Mouse (Mus musculus): Measurements from ENCODE around the gene Gjb5. TPM values are rescaled to one million over a fixed set of nuclear protein-coding genes. Genes with fewer than 3 reads are reported as not detected.

Gene Gjb5
- polyA plus RNA-seq, 1 experiment = 0.37 TPM

DNA sequence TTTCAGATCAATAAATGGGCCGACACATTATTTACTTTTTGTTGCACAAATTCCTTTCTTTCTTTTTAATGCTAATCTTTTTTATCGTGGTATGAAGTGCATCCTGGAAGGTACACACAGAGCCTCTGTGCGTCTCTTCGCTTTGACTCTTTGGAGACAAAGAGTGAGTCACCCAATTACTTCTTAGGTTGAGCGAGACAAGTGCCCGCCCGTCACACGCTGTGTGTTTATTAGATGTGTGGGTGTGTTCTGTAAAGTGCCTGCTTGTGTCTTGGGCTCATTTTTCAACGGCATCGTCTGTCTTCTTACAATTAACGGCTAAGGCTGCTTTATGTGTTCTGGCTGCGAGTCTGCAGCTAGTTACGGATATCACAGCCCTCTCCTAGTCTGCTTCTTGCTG is 31.7 kb upstream of the Gjb5 start:
- Histone ChIP-seq H3K36me3 (ENCODE audit: control insufficient read depth, insufficient read depth) (no peaks in the 10 kb centered on the region), H3K4me3 (ENCODE audit: insufficient read depth, poor library complexity, severe bottlenecking) (no peak overlapping the region), H3K79me2 (ENCODE audit: control insufficient read depth, insufficient read depth) (no peaks in the 10 kb centered on the region), H3K27me3 (ENCODE audit: control insufficient read depth, insufficient read depth, insufficient read length) (peaks cover 7% of the 10 kb centered on the region), H3ac (ENCODE audit: control insufficient read depth, insufficient read length, low read depth) (no peak overlapping the region), H3K79me3 (ENCODE audit: low read depth) (no peaks in the 10 kb centered on the region)
- TF ChIP-seq MAX (IDR thresholded peaks at IDR 0.05) (no peak), CTCF (IDR thresholded peaks at IDR 0.05; ENCODE audit: control insufficient read depth, insufficient read depth, insufficient read length) (no peak), CEBPB (IDR thresholded peaks at IDR 0.05; ENCODE audit: low read depth) (no peak), MYOD1 (IDR thresholded peaks at IDR 0.05; ENCODE audit: control insufficient read depth, insufficient read length, low read depth) (no peak), USF1 (IDR thresholded peaks at IDR 0.05; ENCODE audit: low read depth) (no peak)

DNA sequence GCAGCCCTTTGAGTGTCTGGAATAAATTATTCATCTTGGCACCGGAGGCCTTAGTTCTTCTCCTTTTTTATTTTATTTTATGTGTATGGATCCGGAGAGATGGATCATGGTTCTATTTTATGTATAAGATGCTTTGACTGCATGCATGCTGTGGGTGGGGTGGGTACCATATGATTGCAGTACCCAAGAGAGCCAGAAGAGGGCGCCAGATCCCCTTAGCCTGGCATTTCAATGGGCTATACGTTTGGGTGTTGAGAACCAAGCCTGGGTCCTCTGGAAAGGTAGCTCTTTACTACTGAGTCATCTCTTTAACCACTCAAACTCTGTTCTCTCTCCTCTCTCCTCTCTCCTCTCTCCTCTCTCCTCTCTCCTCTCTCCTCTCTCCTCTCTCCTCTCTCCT is 19.4 kb upstream of the Gjb5 start:
- H3K79me2 ChIP-seq (ENCODE audit: control insufficient read depth, insufficient read depth) = no peaks in the 10 kb centered on the region
- no peak overlapping the region for H3K4me3 ChIP-seq (ENCODE audit: insufficient read depth, poor library complexity, severe bottlenecking)
- no peak overlapping the region for H3ac ChIP-seq (ENCODE audit: control insufficient read depth, insufficient read length, low read depth)
- H3K27me3 ChIP-seq (ENCODE audit: control insufficient read depth, insufficient read depth, insufficient read length) = peaks cover 4% of the 10 kb centered on the region
- TF ChIP-seq MYOG (IDR thresholded peaks at IDR 0.05; ENCODE audit: control insufficient read depth, extremely low read depth, insufficient read length) (no peak), CEBPB (IDR thresholded peaks at IDR 0.05; ENCODE audit: low read depth) (no peak), MYOD1 (IDR thresholded peaks at IDR 0.05; ENCODE audit: control insufficient read depth, insufficient read length, low read depth) (no peak), MAX (IDR thresholded peaks at IDR 0.05) (no peak), CTCF (IDR thresholded peaks at IDR 0.05; ENCODE audit: control insufficient read depth, insufficient read depth, insufficient read length) (no peak), FOSL1 (IDR thresholded peaks at IDR 0.05; ENCODE audit: insufficient read depth, low read length, poor library complexity, severe bottlenecking) (no peak), USF1 (IDR thresholded peaks at IDR 0.05; ENCODE audit: low read depth) (no peak)
- no peaks in the 10 kb centered on the region for H3K36me3 ChIP-seq (ENCODE audit: control insufficient read depth, insufficient read depth)
- no peaks in the 10 kb centered on the region for H3K79me3 ChIP-seq (ENCODE audit: low read depth)

DNA sequence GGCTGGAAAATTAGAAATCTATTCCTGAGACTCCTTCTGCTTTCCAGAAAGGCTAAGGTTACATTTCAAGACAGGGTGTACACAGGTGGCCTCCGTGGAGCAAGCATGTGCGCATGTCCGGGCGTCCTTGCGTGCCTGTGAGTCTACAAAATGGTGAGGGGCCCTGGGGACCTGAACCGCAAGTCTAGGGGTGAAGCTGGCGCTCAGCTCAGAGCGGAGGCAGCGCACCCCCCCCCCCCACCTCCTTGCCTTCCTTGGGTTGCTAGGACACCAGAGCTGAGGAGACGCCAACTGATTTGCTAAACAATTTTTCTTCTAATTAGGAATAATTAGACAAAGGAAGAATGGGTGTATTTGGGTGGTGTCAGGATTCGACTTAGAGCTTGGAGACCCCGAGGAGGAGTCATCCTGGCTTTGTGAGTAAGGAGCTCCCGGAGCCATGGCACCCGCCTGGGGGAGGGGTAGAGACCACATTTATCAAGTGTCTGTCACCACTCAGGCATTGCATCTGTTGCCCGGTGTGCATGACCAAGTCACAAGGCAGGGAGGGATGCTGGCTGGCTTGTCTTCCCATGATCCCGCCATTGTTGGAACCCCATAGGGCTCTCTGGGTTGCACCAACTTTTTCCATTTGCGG is 17.7 kb upstream of the Gjb5 start:
- no peaks in the 10 kb centered on the region for H3K36me3 ChIP-seq (ENCODE audit: control insufficient read depth, insufficient read depth)
- TF ChIP-seq MAX (IDR thresholded peaks at IDR 0.05) (no peak), CTCF (IDR thresholded peaks at IDR 0.05; ENCODE audit: control insufficient read depth, insufficient read depth, insufficient read length) (no peak), MYOG (IDR thresholded peaks at IDR 0.05; ENCODE audit: control insufficient read depth, extremely low read depth, insufficient read length) (no peak), MYOD1 (IDR thresholded peaks at IDR 0.05; ENCODE audit: control insufficient read depth, insufficient read length, low read depth) (no peak), CEBPB (IDR thresholded peaks at IDR 0.05; ENCODE audit: low read depth) (no peak), USF1 (IDR thresholded peaks at IDR 0.05; ENCODE audit: low read depth) (no peak), FOSL1 (IDR thresholded peaks at IDR 0.05; ENCODE audit: insufficient read depth, low read length, poor library complexity, severe bottlenecking) (no peak)
- no peak overlapping the region for H3K4me3 ChIP-seq (ENCODE audit: insufficient read depth, poor library complexity, severe bottlenecking)
- H3ac ChIP-seq (ENCODE audit: control insufficient read depth, insufficient read length, low read depth) = no peak overlapping the region
- peaks cover 4% of the 10 kb centered on the region for H3K27me3 ChIP-seq (ENCODE audit: control insufficient read depth, insufficient read depth, insufficient read length)
- no peaks in the 10 kb centered on the region for H3K79me3 ChIP-seq (ENCODE audit: low read depth)
- H3K79me2 ChIP-seq (ENCODE audit: control insufficient read depth, insufficient read depth) = no peaks in the 10 kb centered on the region

DNA sequence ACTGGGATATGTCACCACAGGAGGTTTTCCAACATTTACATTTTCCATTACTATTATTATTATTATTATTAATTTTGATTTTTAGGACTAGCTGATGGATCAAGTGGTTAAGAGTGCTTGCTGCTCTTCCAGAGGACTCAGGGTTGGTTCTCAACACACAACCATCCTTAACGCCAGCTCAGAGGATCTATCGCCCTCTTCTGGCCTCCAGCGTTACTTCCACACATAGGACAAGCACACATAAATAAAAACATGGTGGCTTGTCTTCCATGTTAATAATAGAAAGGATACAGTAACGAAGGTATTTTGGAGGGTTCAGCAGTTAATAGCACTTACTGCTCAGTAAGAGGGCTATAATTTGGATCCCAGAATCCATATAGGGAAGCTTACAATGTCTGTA is 16.7 kb upstream of the Gjb5 start:
- Histone ChIP-seq H3K27me3 (ENCODE audit: control insufficient read depth, insufficient read depth, insufficient read length) (no peaks in the 10 kb centered on the region), H3K36me3 (ENCODE audit: control insufficient read depth, insufficient read depth) (no peaks in the 10 kb centered on the region), H3K79me3 (ENCODE audit: low read depth) (no peaks in the 10 kb centered on the region), H3K4me3 (ENCODE audit: insufficient read depth, poor library complexity, severe bottlenecking) (no peak overlapping the region), H3ac (ENCODE audit: control insufficient read depth, insufficient read length, low read depth) (no peak overlapping the region), H3K79me2 (ENCODE audit: control insufficient read depth, insufficient read depth) (no peaks in the 10 kb centered on the region)
- no peak for TF ChIP-seq MYOD1 (IDR thresholded peaks at IDR 0.05; ENCODE audit: control insufficient read depth, insufficient read length, low read depth)
- no peak for TF ChIP-seq CTCF (IDR thresholded peaks at IDR 0.05; ENCODE audit: control insufficient read depth, insufficient read depth, insufficient read length)

DNA sequence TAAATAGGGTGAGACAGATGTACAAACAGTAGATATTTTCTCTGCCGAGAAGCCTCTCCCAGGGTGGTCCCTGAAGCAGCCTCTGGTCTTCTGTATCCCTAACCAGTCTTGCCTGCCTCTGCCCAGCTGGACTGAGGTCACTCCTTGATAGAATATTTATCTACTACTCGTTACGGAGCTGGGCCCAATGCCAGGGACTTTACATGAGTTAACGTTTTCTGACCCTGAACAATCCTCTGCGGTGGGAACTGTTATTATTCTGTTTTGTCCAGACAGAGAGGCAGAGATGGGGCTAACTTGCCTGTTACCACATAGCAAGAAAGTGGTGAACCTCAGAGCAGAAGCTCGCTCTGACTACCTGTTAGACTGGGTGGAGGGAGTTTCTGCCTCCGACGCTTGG is 15.5 kb upstream of the Gjb5 start:
- TF ChIP-seq MYOG (IDR thresholded peaks at IDR 0.05; ENCODE audit: control insufficient read depth, extremely low read depth, insufficient read length) = no peak
- TF ChIP-seq CTCF (IDR thresholded peaks at IDR 0.05; ENCODE audit: control insufficient read depth, insufficient read depth, insufficient read length) = no peak
- no peak for TF ChIP-seq MYOD1 (IDR thresholded peaks at IDR 0.05; ENCODE audit: control insufficient read depth, insufficient read length, low read depth)
- no peak for TF ChIP-seq FOSL1 (IDR thresholded peaks at IDR 0.05; ENCODE audit: insufficient read depth, low read length, poor library complexity, severe bottlenecking)
- no peak for TF ChIP-seq USF1 (IDR thresholded peaks at IDR 0.05; ENCODE audit: low read depth)
- TF ChIP-seq CEBPB (IDR thresholded peaks at IDR 0.05; ENCODE audit: low read depth) = no peak
- TF ChIP-seq MAX (IDR thresholded peaks at IDR 0.05) = no peak
- Histone ChIP-seq H3ac (ENCODE audit: control insufficient read depth, insufficient read length, low read depth) (no peak overlapping the region), H3K79me2 (ENCODE audit: control insufficient read depth, insufficient read depth) (no peaks in the 10 kb centered on the region), H3K27me3 (ENCODE audit: control insufficient read depth, insufficient read depth, insufficient read length) (no peaks in the 10 kb centered on the region), H3K4me3 (ENCODE audit: insufficient read depth, poor library complexity, severe bottlenecking) (no peak overlapping the region), H3K79me3 (ENCODE audit: low read depth) (no peaks in the 10 kb centered on the region), H3K36me3 (ENCODE audit: control insufficient read depth, insufficient read depth) (no peaks in the 10 kb centered on the region)

DNA sequence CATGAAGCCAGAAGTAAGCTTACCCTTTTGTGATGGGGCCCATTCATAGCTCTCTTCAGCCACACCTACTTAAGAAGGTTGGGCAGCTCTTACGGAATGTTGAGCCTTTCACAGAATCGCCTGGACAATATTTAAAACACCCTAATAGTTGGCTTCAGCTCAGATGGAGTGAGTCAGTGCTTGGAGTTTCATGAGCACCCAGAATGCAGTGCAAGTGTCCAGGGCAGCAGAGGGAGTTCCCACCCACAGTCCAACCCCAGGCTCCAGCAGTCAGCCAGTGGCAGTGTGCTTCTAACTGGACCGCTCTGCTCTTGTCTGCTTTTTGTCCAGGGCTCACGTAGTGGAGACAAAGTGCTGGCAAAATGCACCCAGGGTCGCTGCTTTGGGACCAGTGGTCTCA is 13.6 kb upstream of the Gjb5 start:
- TF ChIP-seq MYOD1 (IDR thresholded peaks at IDR 0.05; ENCODE audit: control insufficient read depth, insufficient read length, low read depth) (no peak), FOSL1 (IDR thresholded peaks at IDR 0.05; ENCODE audit: insufficient read depth, low read length, poor library complexity, severe bottlenecking) (no peak), USF1 (IDR thresholded peaks at IDR 0.05; ENCODE audit: low read depth) (no peak), CTCF (IDR thresholded peaks at IDR 0.05; ENCODE audit: control insufficient read depth, insufficient read depth, insufficient read length) (no peak), MYOG (IDR thresholded peaks at IDR 0.05; ENCODE audit: control insufficient read depth, extremely low read depth, insufficient read length) (no peak), CEBPB (IDR thresholded peaks at IDR 0.05; ENCODE audit: low read depth) (no peak), MAX (IDR thresholded peaks at IDR 0.05) (no peak)
- H3K79me2 ChIP-seq (ENCODE audit: control insufficient read depth, insufficient read depth) = no peaks in the 10 kb centered on the region

More for the DNA sequence above, 13.6 kb upstream of the Gjb5 start:
- no peaks in the 10 kb centered on the region for H3K79me3 ChIP-seq (ENCODE audit: low read depth)
- H3K27me3 ChIP-seq (ENCODE audit: control insufficient read depth, insufficient read depth, insufficient read length) = no peaks in the 10 kb centered on the region
- H3ac ChIP-seq (ENCODE audit: control insufficient read depth, insufficient read length, low read depth) = no peak overlapping the region
- no peak overlapping the region for H3K4me3 ChIP-seq (ENCODE audit: insufficient read depth, poor library complexity, severe bottlenecking)
- H3K36me3 ChIP-seq (ENCODE audit: control insufficient read depth, insufficient read depth) = no peaks in the 10 kb centered on the region

Data from C2C12 (cell line).